Mouse (Mus musculus): Measurements from ENCODE around the gene Lpp. TPM values are rescaled to one million over a fixed set of nuclear protein-coding genes. Genes with fewer than 3 reads are reported as not detected.

Lpp gene
- total and polyA plus RNA-seq, 3 experiments: not detected

- Histone ChIP-seq H3K27ac (ENCODE audit: control insufficient read depth, low read depth, low read length) (no peak overlapping the region), H3K27me3 (ENCODE audit: control insufficient read depth in 1 of 2, insufficient read depth in 2 of 2, low read length in 2 of 2) (no peaks in the 10 kb centered on the region), H3K79me2 (ENCODE audit: control insufficient read depth, insufficient read depth, low read length, poor library complexity) (no peaks in the 10 kb centered on the region), H3K9ac (ENCODE audit: control insufficient read depth, low read depth, low read length, poor library complexity, severe bottlenecking) (no peak overlapping the region), H3K4me1 (ENCODE audit: control insufficient read depth in 1 of 2, insufficient read depth in 2 of 2, low read length in 2 of 2) (no peaks in the 10 kb centered on the region), H3K9me3 (replicated peaks; ENCODE audit: insufficient read depth, low read length) (no peaks in the 10 kb centered on the region), H3K4me3 (ENCODE audit: control insufficient read depth in 1 of 2, insufficient read depth in 1 of 2, low read depth in 2 of 2, low read length in 2 of 2) (no peak overlapping the region), H3K36me3 (ENCODE audit: control insufficient read depth in 1 of 2, insufficient read depth in 2 of 2, low read length in 2 of 2) (no peaks in the 10 kb centered on the region)
- TF ChIP-seq HCFC1 (IDR thresholded peaks at IDR 0.05; ENCODE audit: low read depth, low read length) (no peak), MEF2A (IDR thresholded peaks at IDR 0.05; ENCODE audit: extremely low read depth, insufficient replicate concordance, low read depth, low read length, poor library complexity, severe bottlenecking) (no peak), POLR2A (IDR thresholded peaks at IDR 0.05; ENCODE audit: control insufficient read depth in 1 of 2, insufficient read depth in 1 of 2, low read depth in 1 of 2, low read length in 2 of 2, poor library complexity in 1 of 2) (no peak), GABPA (IDR thresholded peaks at IDR 0.05; ENCODE audit: low read depth, low read length) (no peak)
- no peak for DNase-seq (ENCODE audit: low read depth, low spot score)
These were observed 42.6 kb upstream of the Lpp start for GRCm38 (mm10) chr16:24350751-24351150.

- Histone ChIP-seq H3K27ac (ENCODE audit: control insufficient read depth, low read depth, low read length) (no peak overlapping the region), H3K79me2 (ENCODE audit: control insufficient read depth, insufficient read depth, low read length, poor library complexity) (no peaks in the 10 kb centered on the region), H3K36me3 (ENCODE audit: control insufficient read depth in 1 of 2, insufficient read depth in 2 of 2, low read length in 2 of 2) (no peaks in the 10 kb centered on the region), H3K27me3 (ENCODE audit: control insufficient read depth in 1 of 2, insufficient read depth in 2 of 2, low read length in 2 of 2) (no peaks in the 10 kb centered on the region), H3K9ac (ENCODE audit: control insufficient read depth, low read depth, low read length, poor library complexity, severe bottlenecking) (no peak overlapping the region), H3K4me1 (ENCODE audit: control insufficient read depth in 1 of 2, insufficient read depth in 2 of 2, low read length in 2 of 2) (no peaks in the 10 kb centered on the region), H3K4me3 (ENCODE audit: control insufficient read depth in 1 of 2, insufficient read depth in 1 of 2, low read depth in 2 of 2, low read length in 2 of 2) (no peak overlapping the region), H3K9me3 (replicated peaks; ENCODE audit: insufficient read depth, low read length) (no peaks in the 10 kb centered on the region)
- no peak for DNase-seq (ENCODE audit: low read depth, low spot score)
- no peak for TF ChIP-seq EP300 (IDR thresholded peaks at IDR 0.05; ENCODE audit: low read depth in 1 of 2, low read length in 2 of 2)
- TF ChIP-seq MYB (IDR thresholded peaks at IDR 0.05; ENCODE audit: low read depth, low read length): no peak
- no peak for TF ChIP-seq SMC3 (IDR thresholded peaks at IDR 0.05; ENCODE audit: low read depth, low read length)
- TF ChIP-seq GABPA (IDR thresholded peaks at IDR 0.05; ENCODE audit: low read depth, low read length): no peak
- no peak for TF ChIP-seq USF2 (IDR thresholded peaks at IDR 0.05; ENCODE audit: borderline replicate concordance in 1 of 2, insufficient read depth in 1 of 2, low read depth in 1 of 2, low read length in 2 of 2)
- no peak for TF ChIP-seq KAT2A (conservative IDR thresholded peaks at IDR 0.05; ENCODE audit: low read depth, low read length)
- TF ChIP-seq ELF1 (IDR thresholded peaks at IDR 0.05; ENCODE audit: low read depth, low read length): no peak
- no peak for TF ChIP-seq ZMIZ1 (IDR thresholded peaks at IDR 0.05; ENCODE audit: low read depth, low read length)
- TF ChIP-seq BHLHE40 (IDR thresholded peaks at IDR 0.05; ENCODE audit: borderline replicate concordance, low read depth, low read length): no peak
These were observed 41.5 kb upstream of the Lpp start for GRCm38 (mm10) chr16:24351811-24352210.

GRCm38 (mm10) chr16:24353816-24354215, 39.5 kb upstream of the Lpp start:
- no peak for DNase-seq (ENCODE audit: low read depth, low spot score)
- Histone ChIP-seq H3K9me3 (replicated peaks; ENCODE audit: insufficient read depth, low read length) (no peaks in the 10 kb centered on the region), H3K36me3 (ENCODE audit: control insufficient read depth in 1 of 2, insufficient read depth in 2 of 2, low read length in 2 of 2) (no peaks in the 10 kb centered on the region), H3K27me3 (ENCODE audit: control insufficient read depth in 1 of 2, insufficient read depth in 2 of 2, low read length in 2 of 2) (no peaks in the 10 kb centered on the region), H3K4me3 (ENCODE audit: control insufficient read depth in 1 of 2, insufficient read depth in 1 of 2, low read depth in 2 of 2, low read length in 2 of 2) (no peak overlapping the region), H3K4me1 (ENCODE audit: control insufficient read depth in 1 of 2, insufficient read depth in 2 of 2, low read length in 2 of 2) (no peaks in the 10 kb centered on the region), H3K27ac (ENCODE audit: control insufficient read depth, low read depth, low read length) (no peak overlapping the region), H3K79me2 (ENCODE audit: control insufficient read depth, insufficient read depth, low read length, poor library complexity) (no peaks in the 10 kb centered on the region), H3K9ac (ENCODE audit: control insufficient read depth, low read depth, low read length, poor library complexity, severe bottlenecking) (no peak overlapping the region)
- no peak for TF ChIP-seq POLR2AphosphoS2 (IDR thresholded peaks at IDR 0.05; ENCODE audit: low read length)
- TF ChIP-seq ZNF384 (IDR thresholded peaks at IDR 0.05; ENCODE audit: low read depth, low read length): no peak
- TF ChIP-seq TCF12 (IDR thresholded peaks at IDR 0.05; ENCODE audit: low read depth, low read length): no peak
- TF ChIP-seq SIN3A (IDR thresholded peaks at IDR 0.05; ENCODE audit: low read length): no peak
